Mouse (Mus musculus): Measurements from ENCODE around the gene Taok2. TPM values are rescaled to one million over a fixed set of nuclear protein-coding genes. Genes with fewer than 3 reads are reported as not detected.

Gene Taok2
- total RNA-seq, 2 experiments from 2014 or later: 18.3 to 21.7 TPM

- DNase-seq: no peak
Observed at GRCm38 (mm10) chr7:126881040-126881439, 3.5 kb downstream of the Taok2 start.

GRCm38 (mm10) chr7:126877239-126877638, 7.3 kb downstream of the Taok2 start:
- DNase-seq: no peak
- intact Hi-C loops (cut with DNase I): no loop called here

More at GRCm38 (mm10) chr7:126881040-126881439, 3.5 kb downstream of the Taok2 start:
- intact Hi-C loops (cut with DNase I): no loop called here

GRCm38 (mm10) chr7:126870520-126870891, 14.0 kb downstream of the Taok2 start:
- intact Hi-C loops (cut with DNase I): no loop called here
- no peak for DNase-seq

GRCm38 (mm10) chr7:126869780-126870519, 14.6 kb downstream of the Taok2 start:
- no peak for DNase-seq
- intact Hi-C loops (cut with DNase I): no loop called here

GRCm38 (mm10) chr7:126868003-126868402, 16.5 kb downstream of the Taok2 start:
- no peak for DNase-seq
- intact Hi-C loops (cut with DNase I): no loop called here

GRCm38 (mm10) chr7:126867534-126867933, 17.0 kb downstream of the Taok2 start:
- intact Hi-C loops (cut with DNase I): no loop called here
- DNase-seq: no peak

GRCm38 (mm10) chr7:126863791-126864190, 20.7 kb downstream of the Taok2 start:
- intact Hi-C loops (cut with DNase I): loop anchor here (2.0 to 5.0 kb wide), 2 partner anchors 21 to 41 kb away; partner anchors contain the start of gene Taok2

GRCm38 (mm10) chr7:126862147-126862784, 22.2 kb downstream of the Taok2 start, which contains the start of gene Ino80e:
TSS of gene Ino80e (minus strand) at chr7:126862377.
- peak; percentile 89 to 91 for DNase-seq
- intact Hi-C loops (cut with DNase I): loop anchor here (2.0 to 5.0 kb wide), 2 partner anchors 23 to 40 kb away; partner anchors contain the start of gene Taok2

More at GRCm38 (mm10) chr7:126863791-126864190, 20.7 kb downstream of the Taok2 start:
- no peak for DNase-seq

- intact Hi-C loops (cut with DNase I): loop anchor here (2.0 to 5.0 kb wide), 2 partner anchors 23 to 39 kb away; partner anchors contain the start of gene Taok2
- peak; percentile 91 to 93 for DNase-seq
Observed at GRCm38 (mm10) chr7:126861429-126862130, 22.9 kb downstream of the Taok2 start, which contains the start of gene Hirip3. TSS of gene Hirip3 (plus strand) at chr7:126861972.

- peak in 1 of 2 experiments; percentile 6 for DNase-seq
- intact Hi-C loops (cut with DNase I): loop anchor here (5.0 kb wide), 1 partner anchor 39 kb away; no protein-coding TSS in a partner anchor
Observed at GRCm38 (mm10) chr7:126860987-126861386, 23.5 kb downstream of the Taok2 start.

- intact Hi-C loops (cut with DNase I): no loop called here
Observed at GRCm38 (mm10) chr7:126856741-126857420, 27.6 kb downstream of the Taok2 start.

GRCm38 (mm10) chr7:126855641-126856040, 28.9 kb downstream of the Taok2 start:
- no peak for DNase-seq
- intact Hi-C loops (cut with DNase I): no loop called here

More at GRCm38 (mm10) chr7:126856741-126857420, 27.6 kb downstream of the Taok2 start:
- no peak for DNase-seq

- peak in 1 of 2 experiments; percentile 7 for DNase-seq
- intact Hi-C loops (cut with DNase I): no loop called here
Observed at GRCm38 (mm10) chr7:126853454-126853853, 31.0 kb downstream of the Taok2 start.

- intact Hi-C loops (cut with DNase I): no loop called here
- DNase-seq: peak in 1 of 2 experiments; percentile 9
Observed at GRCm38 (mm10) chr7:126851192-126851591, 33.3 kb downstream of the Taok2 start.

GRCm38 (mm10) chr7:126850161-126850560, 34.3 kb downstream of the Taok2 start:
- DNase-seq: peak in 1 of 2 experiments; percentile 10
- intact Hi-C loops (cut with DNase I): no loop called here

- intact Hi-C loops (cut with DNase I): no loop called here
- DNase-seq: peak in 1 of 2 experiments; percentile 12
Observed at GRCm38 (mm10) chr7:126848794-126849193, 35.7 kb downstream of the Taok2 start.

- DNase-seq: peak in 1 of 2 experiments; percentile 13
- intact Hi-C loops (cut with DNase I): no loop called here
Observed at GRCm38 (mm10) chr7:126847421-126848398, 36.8 kb downstream of the Taok2 start.

- intact Hi-C loops (cut with DNase I): no loop called here
- DNase-seq: peak in 1 of 2 experiments; percentile 6
Observed at GRCm38 (mm10) chr7:126847116-126847420, 37.4 kb downstream of the Taok2 start, which contains the start of gene Doc2a. TSS of gene Doc2a (plus strand) at chr7:126847416.

- intact Hi-C loops (cut with DNase I): no loop called here
- no peak for DNase-seq
Observed at GRCm38 (mm10) chr7:126845516-126845915, 39.0 kb downstream of the Taok2 start.
